Mouse (Mus musculus) liver, adult 2 months (tissue): ENCODE measurements around the gene Zcchc17.

Experiments used
- CTCF ChIP-seq: fragments of 200-500 bp; IDR thresholded peaks from 2 replicates; pipeline ENCODE4 v1.5.1; 2011; ENCODE audit warnings: low read depth, low read length, control low read depth
- POLR2A ChIP-seq: fragments of 200-500 bp; IDR thresholded peaks from 2 replicates; pipeline ENCODE4 v1.6.1; 2011; ENCODE audit warnings: low read length, control low read depth; ENCODE audit not compliant: insufficient read depth; ENCODE audit errors: extremely low read depth

- TF ChIP-seq POLR2A (no peak), CTCF (no peak)
These were observed 60.1 kb downstream of the Zcchc17 start for GRCm38 (mm10) chr4:130299629-130300018.
